8 mouse cellular contexts compared by ENCODE assay signal in the genomic region with DNA sequence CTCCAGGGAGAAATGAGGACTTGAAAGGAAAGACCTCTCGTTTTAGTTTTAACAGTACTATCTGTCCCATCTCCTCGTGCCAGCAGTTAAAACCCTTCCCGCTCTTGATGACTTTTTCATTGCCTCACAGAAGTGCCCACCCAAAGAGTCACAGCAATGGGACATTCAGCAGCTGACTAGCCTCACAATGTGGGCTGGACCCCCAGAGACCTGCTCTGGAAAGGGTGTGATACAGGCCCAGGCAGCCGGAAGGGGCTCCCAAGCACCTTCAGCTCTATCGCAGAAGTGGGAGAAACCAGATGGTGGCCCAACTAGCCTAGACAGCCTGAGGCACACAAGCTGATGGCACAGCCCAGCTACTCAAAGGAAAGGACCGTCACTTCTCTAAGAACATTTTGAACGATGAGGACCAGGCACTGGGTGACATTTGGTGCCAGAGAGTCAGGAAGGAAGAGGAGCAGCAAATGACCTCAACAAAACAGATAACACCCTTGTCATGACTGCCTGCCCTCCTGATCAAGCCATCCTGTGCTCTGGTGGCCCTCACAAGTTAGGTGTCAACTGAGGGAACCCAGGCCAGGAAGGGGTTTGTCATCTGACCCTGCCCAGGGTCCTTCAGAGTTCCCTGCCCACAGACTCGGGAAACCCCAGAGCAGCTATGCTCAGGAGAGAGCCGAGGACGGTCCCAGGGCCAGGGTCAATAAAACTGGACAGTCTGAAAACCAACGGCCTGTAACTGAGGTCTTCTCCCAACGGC. TPM values are rescaled to one million over a fixed set of nuclear protein-coding genes. Genes with fewer than 3 reads are reported as not detected.
DNase-seq lines count a peak whose midpoint lies in the region; ATAC-seq lines count a peak whose summit lies in the region.

No protein-coding gene starts in this region.

- H3K4me3 ChIP-seq in heart, embryonic 11.5 days (ENCODE audit: low read depth, low read length), result peak overlapping the region; percentile 75
- H3K4me3 ChIP-seq in hindbrain, embryonic 15.5 days, result peak overlapping the region; percentile 57

- H3K36me3 ChIP-seq in heart, embryonic 11.5 days (ENCODE audit: control insufficient read depth, insufficient read depth, low read length), result no peaks in the 10 kb centered on the region
- no peaks in the 10 kb centered on the region for H3K36me3 ChIP-seq in hindbrain, embryonic 15.5 days

- DNase-seq in heart, postnatal 4 days, result no peak
- DNase-seq in adrenal gland, postnatal 10 days, result peak; percentile 61
- DNase-seq in lung, postnatal 10 days, result peak; percentile 43
- no peak for DNase-seq in retina, postnatal 1 day
- no peak for DNase-seq in layer of hippocampus, postnatal 14 days (ENCODE audit: low spot score in 2 of 2)

- ATAC-seq in heart, embryonic 11.5 days (replicated peaks; ENCODE audit: insufficient number of reproducible peaks, low FRiP score, low TSS enrichment), result no peak
- ATAC-seq in hindbrain, embryonic 15.5 days (ENCODE audit: low FRiP score, low read depth), result no peak
- no peak for ATAC-seq in megakaryocyte progenitor cell, adult 5-6 weeks (replicated peaks; ENCODE audit: poor library complexity)

- H3K27me3 ChIP-seq in heart, embryonic 11.5 days (ENCODE audit: control insufficient read depth, insufficient read depth, low read length), result no peaks in the 10 kb centered on the region
- peaks cover 24% of the 10 kb centered on the region for H3K27me3 ChIP-seq in hindbrain, embryonic 15.5 days

- peak overlapping the region; percentile 79 for H3K27ac ChIP-seq in heart, embryonic 11.5 days (ENCODE audit: low read depth, low read length)
- H3K27ac ChIP-seq in hindbrain, embryonic 15.5 days (replicated peaks), result no peak overlapping the region

- WGBS in heart, embryonic 11.5 days (ENCODE audit: insufficient replicate concordance), result 20% methylated on average over 12 of the region's 12 CpGs
- WGBS in hindbrain, embryonic 15.5 days, result 39% methylated on average over 12 of the region's 12 CpGs

- peak overlapping the region; percentile 98 for H3K4me2 ChIP-seq in heart, embryonic 11.5 days
- H3K4me2 ChIP-seq in hindbrain, embryonic 15.5 days, result peak overlapping the region; percentile 90

- no peaks in the 10 kb centered on the region for H3K9me3 ChIP-seq in heart, embryonic 11.5 days (replicated peaks; ENCODE audit: control insufficient read depth, low read length)
- H3K9me3 ChIP-seq in hindbrain, embryonic 15.5 days, result no peaks in the 10 kb centered on the region

- peak overlapping the region; percentile 82 for H3K9ac ChIP-seq in heart, embryonic 11.5 days (ENCODE audit: low read depth, low read length)
- peak overlapping the region; percentile 66 for H3K9ac ChIP-seq in hindbrain, embryonic 15.5 days

- peaks cover 49% of the 10 kb centered on the region for H3K4me1 ChIP-seq in heart, embryonic 11.5 days (ENCODE audit: control insufficient read depth, insufficient read depth, low read length)
- H3K4me1 ChIP-seq in hindbrain, embryonic 15.5 days (replicated peaks), result peaks cover 58% of the 10 kb centered on the region

RNA-seq across cellular contexts. Expression of a gene that starts 2.3 kb away (rescaled TPM):
- 16.8 and 17.2 TPM in 2 replicates for polyA plus RNA-seq in heart, embryonic 11.5 days (2014; fragmentation: Nextera tagmentation; extraction: Ambion mirVana)
- total RNA-seq in heart, postnatal 4 days (2021), result 10 to 100 TPM; 36.7 to 39.2 TPM
- total RNA-seq in adrenal gland, postnatal 10 days (2021), result 10 to 100 TPM; 37.0 to 41.7 TPM
- polyA plus RNA-seq in hindbrain, embryonic 15.5 days (2015; fragmentation: Nextera tagmentation; extraction: Ambion mirVana), result 8.0 TPM in 2 replicates
- 28.2 and 31.7 TPM in 2 replicates for total RNA-seq in megakaryocyte progenitor cell, adult 5-6 weeks (2015)
- 13.5 and 13.6 TPM in 2 replicates for total RNA-seq in megakaryocyte progenitor cell, adult 5-6 weeks (2017)
- 10 to 100 TPM; 18.5 to 18.7 TPM for total RNA-seq in layer of hippocampus, postnatal 14 days (2021)

RNA-seq across cellular contexts. Expression of a gene that starts 13.6 kb away (rescaled TPM):
- polyA plus RNA-seq in heart, embryonic 11.5 days (2014; fragmentation: Nextera tagmentation; extraction: Ambion mirVana), result 10.6 and 11.8 TPM in 2 replicates
- total RNA-seq in heart, postnatal 4 days (2021), result 10 to 100 TPM in 1 of 2 experiments, 1 to 10 TPM in 1; 9.3 to 10.9 TPM
- total RNA-seq in adrenal gland, postnatal 10 days (2021), result 10 to 100 TPM; 10.1 to 10.6 TPM
- 40.3 and 42.0 TPM in 2 replicates for polyA plus RNA-seq in hindbrain, embryonic 15.5 days (2015; fragmentation: Nextera tagmentation; extraction: Ambion mirVana)
- total RNA-seq in megakaryocyte progenitor cell, adult 5-6 weeks (2015), result 0.35 and 1.7 TPM in 2 replicates
- total RNA-seq in megakaryocyte progenitor cell, adult 5-6 weeks (2017), result 1.6 and 2.4 TPM in 2 replicates
- 10 to 100 TPM; 10.3 to 12.4 TPM for total RNA-seq in layer of hippocampus, postnatal 14 days (2021)

Comparison
In these comparisons a context has a peak if more than half of its experiments do, and no peak if none do; other contexts are left out.
1. DNase-seq: peak in adrenal gland, postnatal 10 days (single experiment) and lung, postnatal 10 days (single experiment); none in heart, postnatal 4 days (single experiment), retina, postnatal 1 day (single experiment) and layer of hippocampus, postnatal 14 days (0 of 2).